Mouse (Mus musculus) B cell, adult 2 months (primary cell): ENCODE measurements around the gene Unc13d.
A peak's percentile ranks its signal among the peaks of the same experiment; 100 is the strongest.

Source experiments
- DNase-seq, 2 experiments: peaks; one replicate each; pipeline ENCODE4 v3.0.0; 2022

The Unc13d gene

GRCm38 (mm10) chr11:116043286-116043685 is 34.5 kb downstream of the Unc13d start:
- no peak for DNase-seq

GRCm38 (mm10) chr11:116042372-116043138 is 35.2 kb downstream of the Unc13d start:
- DNase-seq = no peak

GRCm38 (mm10) chr11:116041833-116042232 is 35.9 kb downstream of the Unc13d start:
- DNase-seq = no peak

DNA sequence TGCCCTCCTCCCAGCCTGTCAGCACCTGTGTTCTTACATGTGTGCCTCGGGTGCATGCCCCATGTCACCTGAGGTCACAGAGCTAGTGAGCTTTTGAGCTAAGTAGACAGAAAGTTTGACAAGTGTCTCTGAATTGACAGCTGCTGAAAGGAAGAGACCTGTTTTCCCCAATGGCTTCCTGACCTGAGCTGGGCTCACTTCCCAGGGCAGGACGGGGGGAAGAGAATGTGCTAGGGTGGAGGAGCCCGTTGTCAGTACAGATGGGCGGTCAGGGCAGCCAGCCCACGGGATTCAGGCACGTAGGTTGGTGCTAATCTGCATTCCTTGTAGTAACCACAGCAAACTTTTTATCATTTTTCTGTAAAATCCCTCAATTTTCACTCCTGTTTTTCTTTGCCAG is 37.2 kb downstream of the Unc13d start:
- DNase-seq = no peak

DNA sequence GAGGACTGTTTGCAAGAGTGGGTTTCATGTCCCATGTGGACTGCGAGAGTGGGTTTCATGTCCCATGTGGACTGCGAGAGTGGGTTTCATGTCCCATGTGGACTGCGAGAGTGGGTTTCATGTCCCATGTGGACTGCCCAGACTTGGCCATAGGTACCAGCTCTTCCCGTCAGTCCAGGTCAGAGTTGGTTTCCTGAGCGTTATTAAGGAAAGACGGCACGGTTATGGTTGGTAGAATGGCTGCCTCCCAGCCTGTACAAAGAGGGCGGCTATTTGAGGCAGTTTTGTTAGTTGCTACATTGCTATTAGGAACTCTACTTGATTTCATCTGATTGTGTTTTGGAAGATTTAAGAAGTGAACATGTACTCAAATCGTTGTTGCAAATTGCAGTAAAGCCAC is 39.9 kb downstream of the Unc13d start:
- DNase-seq = no peak

- no peak for DNase-seq
Measured at GRCm38 (mm10) chr11:116036671-116037070, 41.1 kb downstream of the Unc13d start.

DNA sequence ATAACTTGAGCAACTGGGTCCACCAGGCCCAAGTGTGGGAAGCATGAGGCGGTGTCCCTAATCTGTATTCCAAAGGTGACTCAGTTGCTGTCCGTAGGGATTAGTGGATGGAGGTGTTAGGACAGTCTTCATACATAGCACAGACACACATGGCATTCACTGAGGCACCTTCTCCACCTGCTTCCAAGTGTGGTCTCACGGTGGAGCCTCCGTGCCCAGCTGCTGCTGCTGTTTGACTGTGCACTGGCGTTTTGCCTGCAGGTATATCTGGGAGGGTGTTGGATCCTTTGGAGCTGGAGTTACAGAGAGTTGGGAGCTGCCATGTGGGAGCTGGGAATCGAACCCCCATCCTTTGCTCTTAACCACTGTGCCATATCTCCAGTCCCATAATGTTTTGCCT is 43.2 kb downstream of the Unc13d start:
- DNase-seq = no peak

DNA sequence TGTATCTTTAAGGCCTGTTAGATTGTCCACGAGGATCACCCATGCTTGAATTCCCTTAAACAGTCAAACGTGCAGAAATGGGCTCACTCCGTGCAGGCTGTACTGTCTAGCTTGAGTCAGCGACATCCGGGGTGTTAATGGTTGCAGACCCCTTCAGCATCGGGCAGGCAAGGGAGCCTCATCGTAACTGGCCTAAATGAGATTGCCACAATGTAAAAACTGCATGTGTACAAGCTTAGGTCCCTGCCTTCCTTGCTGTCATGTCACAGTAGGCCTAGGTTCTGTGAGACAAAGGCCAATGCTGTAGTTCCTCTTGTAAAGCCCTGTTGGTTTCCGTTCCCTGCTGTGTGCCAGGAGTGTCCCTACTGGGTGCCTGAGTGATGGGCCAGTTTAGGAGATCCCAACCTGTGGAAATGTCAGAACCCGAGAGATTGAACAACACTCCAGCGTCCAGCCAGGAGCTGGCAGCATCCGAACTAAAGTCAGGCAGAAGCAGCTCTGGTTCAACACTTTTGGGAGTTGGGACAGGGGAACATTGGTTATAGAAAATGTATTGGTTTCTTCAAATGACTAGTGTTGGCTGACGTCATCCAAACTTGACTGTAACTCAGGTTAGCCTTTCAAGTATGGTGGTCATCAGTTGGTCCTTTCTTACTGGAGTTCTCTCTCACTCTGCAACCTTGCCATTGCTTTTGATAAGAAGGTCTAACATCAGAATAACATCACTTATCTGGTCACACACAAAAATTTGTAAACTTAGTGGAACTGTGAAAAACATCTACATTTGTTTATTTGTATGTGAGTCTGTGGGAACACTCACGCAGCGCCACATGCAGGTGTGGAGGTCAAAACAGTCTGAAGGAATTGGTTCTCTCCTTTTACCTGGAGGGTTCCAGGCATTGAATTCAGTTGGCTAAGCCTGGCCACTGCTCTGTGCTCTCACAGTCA is 46.6 kb downstream of the Unc13d start:
- DNase-seq = peak in 1 of 2 experiments; percentile 64

GRCm38 (mm10) chr11:116030088-116030897 is 47.5 kb downstream of the Unc13d start, which contains the start of gene Unk:
Gene Unk (plus strand): TSS chr11:116030322.
- peak; percentile 99 to 100 for DNase-seq

- DNase-seq = no peak
Measured at GRCm38 (mm10) chr11:116029086-116029865, 48.5 kb downstream of the Unc13d start.

GRCm38 (mm10) chr11:116028177-116028865 is 49.4 kb downstream of the Unc13d start:
- no peak for DNase-seq

GRCm38 (mm10) chr11:116027756-116028155 is 50.0 kb downstream of the Unc13d start, which contains the start of gene H3f3b:
Gene H3f3b (minus strand): TSS chr11:116027962.
- DNase-seq = no peak

- no peak for DNase-seq
Measured at GRCm38 (mm10) chr11:116025056-116025845, 52.5 kb downstream of the Unc13d start.

GRCm38 (mm10) chr11:116024356-116024808 is 53.4 kb downstream of the Unc13d start:
- DNase-seq = peak; percentile 97

GRCm38 (mm10) chr11:116023771-116024355 is 53.9 kb downstream of the Unc13d start:
- DNase-seq = peak; percentile 85 to 88

- DNase-seq = peak; percentile 52 to 59
Measured at GRCm38 (mm10) chr11:116023074-116023770, 54.5 kb downstream of the Unc13d start.

GRCm38 (mm10) chr11:116022256-116022780 is 55.4 kb downstream of the Unc13d start:
- no peak for DNase-seq

DNA sequence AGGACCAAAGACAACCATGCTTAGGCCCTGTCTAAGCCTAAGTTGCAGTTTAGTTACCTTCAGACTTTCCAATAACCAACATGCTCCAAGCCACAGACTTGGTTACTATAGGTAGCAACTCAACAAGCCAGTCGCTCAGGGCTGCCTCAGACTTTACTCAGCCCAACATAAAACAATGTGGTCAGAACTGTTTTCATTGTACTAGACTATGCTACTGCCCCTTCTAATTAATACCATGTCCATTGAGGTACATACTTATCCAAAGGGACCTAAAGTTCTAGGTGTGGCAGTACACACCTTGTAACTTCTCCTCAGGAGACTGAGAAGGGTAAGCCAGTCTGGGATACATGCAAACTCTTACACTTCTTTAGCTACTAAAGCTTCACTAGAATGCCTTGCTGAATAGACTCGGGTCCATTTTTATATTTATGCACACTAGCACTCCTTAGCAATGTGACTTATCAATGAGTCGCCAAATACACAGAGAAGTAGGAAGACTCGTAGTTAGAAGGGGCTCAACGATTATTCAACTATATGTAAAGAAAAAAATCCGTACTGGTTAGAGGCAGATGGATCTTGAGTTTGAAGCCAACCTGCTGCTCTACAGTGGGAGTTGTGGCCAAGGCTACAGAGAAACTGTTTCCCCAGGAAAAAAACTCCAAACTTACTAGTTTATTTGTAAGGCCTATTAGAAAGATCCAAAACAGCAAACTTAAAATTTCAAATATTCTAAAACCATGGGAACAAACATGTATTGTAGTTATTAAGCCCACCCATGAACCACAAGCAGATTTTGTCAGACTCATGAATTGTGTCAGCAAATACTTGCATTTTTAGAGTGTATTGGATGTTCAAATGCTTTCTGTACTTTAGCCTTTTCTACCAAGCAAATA is 56.2 kb downstream of the Unc13d start:
- DNase-seq = peak; percentile 55 to 59
